Mouse (Mus musculus) embryo, embryonic 11 days (tissue): Measurements from ENCODE around the gene Cenpt.

Source experiments
- DNase-seq: peaks from one replicate; pipeline ENCODE4 v3.0.0-alpha.2; 2015

Cenpt gene

DNA sequence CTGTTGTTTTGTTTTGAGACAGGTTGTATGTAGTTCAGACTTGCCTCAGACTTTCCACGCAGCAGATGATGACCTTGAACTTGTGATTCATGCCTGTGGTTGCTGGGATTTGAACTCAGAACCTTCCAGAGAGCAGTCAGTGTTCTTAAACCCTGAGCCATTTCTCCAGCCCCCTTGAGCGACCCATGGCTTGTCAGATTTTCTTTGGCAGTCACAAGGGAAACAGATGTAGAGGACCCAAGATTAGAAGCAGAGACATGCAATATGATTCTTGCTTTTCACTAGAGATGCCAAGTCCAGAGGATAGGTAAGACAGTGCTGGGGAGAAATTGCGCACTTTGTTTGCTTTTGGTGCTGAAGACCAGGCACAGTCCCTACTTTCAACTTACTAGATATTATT, at the start of gene Cenpt:
Gene Cenpt (minus strand): TSS at position 101 of the 400 bp plus-strand sequence.
- no peak for DNase-seq

DNA sequence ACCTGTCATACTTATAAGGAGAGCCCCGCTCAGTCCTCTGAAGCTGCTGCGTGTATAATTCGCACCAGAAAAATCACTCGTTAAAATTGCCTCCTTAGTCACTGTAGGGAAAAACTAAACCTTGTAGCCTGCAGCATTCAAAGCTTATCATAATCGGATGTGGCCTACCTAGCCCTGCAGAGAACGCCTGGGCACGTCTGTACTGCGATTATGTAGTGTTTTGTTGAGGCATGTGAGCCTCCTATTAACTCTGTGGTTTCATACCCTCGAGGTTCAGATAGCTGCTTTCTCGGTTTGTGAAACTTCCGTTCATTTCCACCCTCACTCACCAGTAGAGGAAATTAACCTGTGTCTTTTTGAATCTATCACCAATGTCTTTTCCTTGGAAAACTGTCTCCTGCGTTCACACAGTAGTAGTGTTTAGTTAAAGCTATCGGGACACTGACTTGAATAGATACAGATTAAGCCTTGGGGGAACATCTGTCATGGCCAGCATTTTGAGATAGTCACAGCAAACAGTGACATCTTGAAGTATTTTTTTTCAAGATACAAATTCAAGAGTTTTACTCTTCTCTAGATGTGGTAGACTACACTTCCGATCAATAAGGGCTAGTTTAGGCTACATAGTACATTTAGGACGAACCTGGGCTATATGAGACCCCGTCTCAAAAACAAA, 48.0 kb upstream of the Cenpt start:
- no peak for DNase-seq

DNA sequence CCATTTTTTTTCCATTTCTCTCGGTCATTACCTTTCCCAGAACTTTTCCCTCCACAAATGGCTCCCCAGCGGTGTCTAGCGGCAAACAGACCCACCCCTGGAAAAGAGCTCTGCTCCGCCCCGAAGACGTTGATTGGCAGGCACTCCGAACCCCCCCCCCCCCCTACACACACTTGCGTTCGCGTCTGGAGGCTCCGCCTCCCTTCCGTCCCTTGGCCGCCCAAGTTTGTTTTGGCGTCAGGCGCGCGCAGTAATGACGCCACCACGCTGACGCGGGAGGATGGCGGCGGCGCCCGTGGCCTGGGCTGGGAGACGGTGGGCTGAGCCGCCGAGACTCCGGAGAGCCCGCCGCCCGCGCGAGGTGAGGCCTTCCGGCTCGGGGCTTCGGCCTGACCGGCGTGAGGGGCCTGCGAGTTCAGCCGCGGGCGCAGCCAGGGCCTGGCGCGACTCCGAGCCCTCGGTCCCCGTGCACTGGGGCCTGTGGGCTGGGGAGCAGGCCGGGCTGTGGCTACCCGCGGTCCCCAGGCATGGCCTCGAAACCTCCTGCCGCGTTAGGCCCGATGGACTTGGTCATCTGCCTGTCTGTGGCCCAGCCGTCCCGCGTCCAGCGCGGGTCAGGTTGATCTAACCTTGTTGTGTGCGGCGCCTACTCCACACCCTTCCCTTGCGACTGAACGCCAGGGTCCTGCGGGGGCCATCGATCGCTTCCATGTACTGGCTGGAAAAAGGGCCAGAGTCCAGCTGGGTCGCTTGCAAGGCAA, 47.3 kb upstream of the Cenpt start, which contains the start of gene Pskh1:
Gene Pskh1 (plus strand): TSS at position 262 of the 761 bp plus-strand sequence.
- DNase-seq, result peak; percentile 96

DNA sequence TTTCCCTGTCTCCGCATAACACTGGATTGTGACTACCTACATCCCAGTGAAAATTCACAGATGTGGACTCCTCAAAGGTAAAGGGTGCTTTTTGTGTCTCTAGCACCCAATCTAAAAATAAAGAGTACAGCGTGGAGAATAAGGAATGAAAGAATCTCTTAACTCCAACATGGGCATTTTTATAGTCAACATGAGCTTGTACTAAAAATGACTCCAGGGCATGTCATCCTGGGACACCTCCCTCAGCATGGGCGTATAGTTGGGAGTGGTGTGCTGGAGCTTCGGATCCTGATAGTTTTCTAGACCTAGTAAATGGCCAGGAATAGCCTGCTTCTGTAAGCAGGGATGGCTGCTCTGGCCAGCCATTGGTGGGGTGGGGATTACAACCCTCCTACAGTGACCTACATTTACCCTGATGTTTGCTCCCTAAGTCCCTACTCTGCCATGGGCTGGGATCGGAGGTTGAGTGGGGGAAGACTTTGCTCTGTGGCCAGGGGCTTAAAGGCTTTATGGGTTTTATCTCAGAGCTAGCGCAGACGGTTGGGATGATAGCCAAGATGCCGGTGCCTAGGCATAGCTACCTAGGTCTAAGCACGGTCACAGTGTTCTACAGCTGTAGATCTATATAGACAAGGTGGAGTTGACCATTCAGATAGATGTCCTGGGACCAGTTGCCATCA, 44.9 kb upstream of the Cenpt start:
- DNase-seq, result no peak

DNA sequence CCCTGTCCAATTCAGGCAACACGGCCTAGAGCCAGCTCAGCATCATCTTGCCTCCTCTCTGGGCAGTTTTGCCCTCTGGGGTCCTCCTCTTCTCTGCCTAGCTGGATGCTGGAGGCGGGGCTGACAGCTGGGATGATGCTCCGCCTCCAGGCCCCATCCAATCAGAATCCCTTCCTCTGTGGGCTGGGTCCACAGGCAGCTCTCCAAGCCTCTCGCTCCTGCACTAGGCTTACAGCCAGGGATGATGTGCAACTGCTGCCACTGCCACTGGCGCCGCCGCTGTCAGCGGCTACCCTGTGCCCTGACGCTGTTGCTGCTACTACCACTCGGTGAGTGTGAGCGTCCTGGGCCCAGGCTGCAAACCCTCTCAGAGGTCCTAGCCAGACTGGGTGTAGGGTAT, 40.3 kb upstream of the Cenpt start, which contains the start of gene Nrn1l:
Gene Nrn1l (plus strand): TSS at position 229 of the 400 bp plus-strand sequence.
- peak; percentile 86 for DNase-seq

DNA sequence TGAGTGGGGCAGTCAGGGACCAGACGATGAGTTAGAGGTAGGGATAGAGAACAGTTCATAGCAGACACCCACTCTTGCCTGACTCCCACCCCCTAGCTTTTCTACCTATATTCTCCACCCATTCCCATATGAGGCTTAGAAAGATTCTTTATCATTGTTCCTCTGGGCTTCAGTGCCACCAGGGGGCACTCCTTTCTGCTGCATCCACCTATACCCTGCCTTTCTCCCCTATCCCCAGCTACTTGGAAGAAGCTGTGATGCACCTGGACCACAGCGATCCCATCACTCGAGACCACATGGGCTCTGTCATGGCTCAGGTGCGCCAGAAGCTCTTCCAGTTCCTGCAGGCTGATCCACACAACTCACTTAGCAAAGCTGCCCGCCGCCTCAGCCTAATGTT, 39.4 kb upstream of the Cenpt start:
- DNase-seq, result peak; percentile 20

DNA sequence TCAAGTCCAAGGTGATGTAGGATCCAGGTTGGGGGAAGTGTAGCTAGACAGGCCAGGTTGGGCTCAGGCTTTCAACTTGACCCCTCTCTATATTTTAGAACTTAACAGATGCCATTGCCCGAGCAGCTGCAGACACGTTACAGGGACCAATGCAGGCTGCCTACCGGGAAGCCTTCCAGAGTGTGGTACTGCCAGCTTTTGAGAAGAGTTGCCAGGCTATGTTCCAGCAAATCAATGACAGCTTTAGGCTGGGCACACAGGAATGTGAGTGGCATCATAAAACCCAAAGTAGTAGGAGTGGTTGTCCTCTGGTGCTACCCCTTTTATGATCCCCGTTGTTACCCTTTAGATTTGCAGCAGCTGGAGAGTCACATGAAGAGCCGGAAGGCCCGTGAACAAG, 37.8 kb upstream of the Cenpt start:
- DNase-seq, result no peak

DNA sequence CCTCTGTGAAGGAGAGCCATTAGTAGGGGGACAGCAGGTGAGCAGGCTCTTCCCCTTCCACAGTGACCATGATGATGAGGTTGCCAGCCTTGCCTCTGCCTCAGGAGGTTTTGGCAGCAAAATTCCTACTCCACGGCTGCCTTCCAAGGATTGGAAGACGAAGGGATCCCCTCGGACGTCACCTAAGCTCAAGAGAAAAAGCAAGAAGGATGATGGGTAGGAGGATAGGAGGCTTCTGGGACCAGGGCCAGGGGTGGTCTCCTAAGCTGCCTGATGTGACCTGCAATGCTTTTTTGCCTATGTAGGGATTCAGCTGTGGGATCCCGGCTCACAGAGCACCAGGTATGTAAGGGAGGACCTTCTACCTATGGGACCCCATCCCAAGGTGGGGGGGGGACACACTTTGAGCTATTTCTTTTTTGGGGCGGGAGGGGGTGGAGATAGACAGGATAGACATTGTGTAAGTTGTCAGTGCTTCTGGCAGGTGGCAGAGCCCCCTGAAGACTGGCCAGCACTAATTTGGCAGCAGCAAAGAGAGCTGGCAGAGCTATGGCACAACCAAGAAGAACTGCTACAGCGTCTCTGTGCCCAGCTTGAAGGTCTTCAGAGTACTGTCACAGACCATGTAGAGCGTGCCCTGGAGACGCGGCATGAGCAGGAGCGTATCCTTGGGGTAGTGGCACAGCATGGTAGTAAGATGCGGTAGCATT, 36.8 kb upstream of the Cenpt start:
- no peak for DNase-seq

DNA sequence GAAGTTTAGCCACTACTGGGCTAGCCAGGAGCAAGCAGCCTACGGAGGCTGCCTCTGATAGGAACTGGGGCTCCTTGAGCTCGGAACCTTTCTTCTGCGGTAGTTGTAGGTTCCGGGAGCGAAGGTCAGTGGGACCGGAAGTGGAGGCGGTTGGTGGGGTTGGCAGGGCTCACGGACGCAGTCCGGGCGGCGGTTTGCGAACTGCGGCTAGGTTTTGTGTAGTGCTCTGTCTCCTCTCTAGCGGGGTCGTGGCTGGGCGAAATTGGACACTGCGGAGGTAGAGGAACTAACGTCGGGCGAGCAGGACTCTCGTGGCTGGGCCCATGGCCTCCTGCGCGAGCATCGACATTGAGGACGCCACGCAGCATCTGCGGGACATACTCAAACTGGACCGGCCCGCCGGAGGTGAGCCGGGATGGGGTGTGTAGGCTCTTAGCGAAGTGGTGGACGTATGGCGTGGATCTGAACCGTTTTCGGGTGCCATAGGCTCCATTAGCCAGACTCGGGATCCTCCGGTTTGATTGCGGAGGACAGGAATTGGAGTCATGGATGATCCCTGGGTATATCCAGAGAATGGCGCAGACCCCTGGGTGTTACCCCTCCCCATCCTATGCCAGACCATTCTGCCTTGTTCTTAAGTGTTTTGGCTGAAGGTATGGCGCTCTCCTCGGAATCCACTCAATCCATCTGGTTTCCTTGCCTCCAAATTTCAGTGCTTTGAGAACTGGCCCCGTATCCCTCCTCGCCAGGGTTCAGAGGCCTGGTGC, 27.9 kb upstream of the Cenpt start, which contains the start of gene Edc4:
Gene Edc4 (plus strand): TSS at position 128 of the 767 bp plus-strand sequence.
- peak; percentile 88 for DNase-seq

DNA sequence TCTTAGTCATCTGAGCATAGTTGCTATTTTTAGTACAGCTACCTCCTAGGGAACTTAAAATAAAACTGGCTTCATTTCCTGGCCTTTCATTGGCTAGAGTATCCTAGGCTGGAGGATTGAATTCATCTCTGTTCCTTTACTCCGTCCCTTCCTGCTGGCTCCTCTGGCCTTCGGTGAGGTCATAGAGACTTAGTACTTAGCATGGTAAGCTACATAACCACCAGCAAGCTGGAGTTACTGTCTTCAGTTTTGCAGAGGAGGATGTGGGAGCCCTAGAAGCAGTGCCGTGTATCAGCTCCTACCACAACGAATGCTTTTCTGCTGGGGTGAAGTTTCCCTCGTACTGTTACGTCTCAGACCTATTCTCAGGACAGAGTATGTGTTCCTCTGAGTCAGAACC, 21.2 kb upstream of the Cenpt start:
- DNase-seq, result no peak

DNA sequence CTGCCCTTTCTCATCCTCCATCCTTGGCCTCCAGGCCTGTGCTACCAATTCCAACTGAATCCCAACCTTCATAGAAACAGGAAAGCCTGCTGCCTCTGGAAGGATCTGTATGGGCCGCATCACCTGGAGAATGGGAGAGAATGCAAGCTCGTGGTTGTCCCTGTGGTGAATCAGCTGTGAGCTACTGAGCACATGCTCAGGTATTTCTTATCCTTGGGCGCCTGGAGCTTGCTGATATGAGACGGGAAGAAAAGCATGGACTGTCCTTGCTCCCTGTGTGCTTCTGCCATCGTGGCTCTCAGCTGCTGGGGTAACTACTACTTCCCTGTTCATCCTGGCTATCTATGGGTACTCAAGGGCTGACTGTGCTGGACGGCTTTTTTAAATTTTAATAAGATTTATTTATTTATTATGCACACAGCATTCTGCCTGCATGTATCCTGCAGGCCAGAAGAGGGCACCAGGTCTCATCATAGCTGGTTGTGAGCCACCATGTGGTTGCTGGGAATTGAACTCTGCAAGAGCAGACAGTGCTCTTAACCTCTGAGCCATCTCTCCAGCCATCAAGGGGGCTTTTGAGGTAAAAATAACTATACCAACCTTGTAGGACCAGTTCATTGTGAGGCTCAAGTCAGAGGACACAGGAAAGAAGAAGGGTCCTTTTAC, 13.4 kb upstream of the Cenpt start:
- no peak for DNase-seq

DNA sequence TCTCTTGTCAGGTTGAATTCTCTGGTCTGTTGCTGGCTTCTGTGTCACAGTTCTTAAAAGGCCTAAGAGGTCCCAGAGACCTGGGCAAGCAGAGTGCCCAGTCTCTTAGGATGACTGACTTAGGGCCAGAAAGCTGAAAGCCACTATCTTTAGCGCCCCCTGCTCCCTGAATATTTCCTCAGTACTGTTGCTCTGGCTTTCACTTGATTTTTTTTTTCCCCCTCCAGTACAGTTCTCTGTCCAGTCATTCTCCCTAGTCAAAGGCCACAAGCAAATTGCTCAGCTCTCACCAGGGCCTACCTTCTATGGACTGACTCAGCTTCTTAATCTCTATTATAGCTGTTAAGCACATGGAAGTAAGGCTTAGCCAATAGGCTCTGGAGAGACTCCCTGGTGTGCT, 8.9 kb upstream of the Cenpt start:
- DNase-seq, result peak; percentile 35

DNA sequence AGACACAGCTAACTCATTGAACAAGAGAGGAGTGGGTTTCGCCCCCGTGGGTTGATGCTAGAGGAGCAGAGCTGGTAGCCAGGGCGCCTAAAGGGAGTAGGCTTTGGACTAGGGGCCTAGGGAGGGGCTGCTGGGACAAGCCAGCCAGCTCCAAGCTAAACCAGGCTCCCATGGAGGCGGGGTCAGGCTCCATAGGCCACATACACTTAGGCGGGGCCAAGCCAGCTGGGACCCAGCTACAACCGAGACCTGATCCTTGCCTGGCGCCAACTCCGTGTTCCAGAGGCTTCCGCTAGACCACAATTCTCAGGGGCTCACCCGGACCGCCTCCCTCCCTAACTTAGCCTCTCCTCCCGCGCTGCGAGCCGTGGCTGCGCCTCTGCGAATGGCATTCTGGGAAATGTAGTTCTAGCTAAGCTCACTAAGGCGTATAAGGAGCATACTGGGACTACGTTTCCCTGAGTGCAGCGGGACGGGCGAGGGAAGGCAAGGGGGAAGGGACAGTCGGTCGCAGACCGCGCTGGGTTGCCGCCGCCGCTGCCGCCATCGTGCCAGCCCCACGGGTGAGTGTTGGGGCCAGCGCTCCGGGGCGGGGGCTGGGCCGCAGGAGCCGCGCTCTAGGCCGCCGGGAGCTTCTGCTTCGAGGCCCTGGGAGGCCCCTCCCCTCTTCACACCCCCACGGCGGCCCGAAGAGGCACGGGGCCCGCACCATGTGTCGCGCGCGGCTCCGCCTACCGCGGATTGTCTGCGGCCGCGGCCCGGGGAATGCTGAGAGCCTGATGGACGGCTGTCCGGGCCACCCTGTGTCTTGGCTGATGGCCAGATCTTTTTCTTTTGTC, 7.3 kb upstream of the Cenpt start, which contains the start of gene Nutf2:
Gene Nutf2 (plus strand): TSS at position 438 of the 839 bp plus-strand sequence.
- DNase-seq, result peak; percentile 99

DNA sequence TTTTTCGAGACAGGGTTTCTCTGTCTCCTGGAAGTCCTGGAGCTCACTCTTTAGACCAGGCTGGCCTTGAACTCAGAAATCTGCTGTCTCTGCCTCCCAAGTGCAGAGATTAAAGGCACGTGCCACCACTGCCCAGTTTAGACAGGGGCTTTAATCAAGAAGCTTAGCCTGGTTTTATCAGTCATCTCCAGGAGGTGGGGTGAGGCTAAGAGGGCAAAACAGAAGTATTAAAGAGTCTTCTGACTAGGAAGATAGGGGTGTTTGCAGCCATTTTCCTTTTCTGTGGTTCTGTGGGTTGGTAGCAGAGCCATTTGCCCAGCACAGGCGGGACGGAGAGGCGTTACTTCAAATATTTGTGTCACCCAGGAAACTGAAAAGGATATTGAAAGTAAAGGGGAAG, 6.2 kb upstream of the Cenpt start:
- DNase-seq, result no peak

DNA sequence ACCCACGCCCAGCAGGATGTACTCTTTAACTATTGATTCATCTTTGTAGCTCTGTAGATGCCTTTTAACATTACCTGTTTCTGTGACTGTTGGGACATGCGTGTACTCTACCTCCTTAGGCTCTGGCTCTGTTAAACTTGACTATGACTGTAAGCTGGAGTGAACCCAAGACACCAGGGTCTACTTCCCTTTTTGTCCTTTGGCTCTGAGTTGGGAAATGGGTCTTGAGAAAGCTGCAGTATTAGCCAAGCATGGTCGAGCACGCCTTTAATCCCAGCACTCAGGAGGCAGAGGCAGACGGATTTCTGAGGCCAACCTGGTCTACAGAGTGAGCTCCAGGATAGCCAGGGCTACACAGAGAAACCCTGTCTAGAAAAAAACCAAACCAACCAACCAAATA, 5.4 kb upstream of the Cenpt start:
- no peak for DNase-seq

DNA sequence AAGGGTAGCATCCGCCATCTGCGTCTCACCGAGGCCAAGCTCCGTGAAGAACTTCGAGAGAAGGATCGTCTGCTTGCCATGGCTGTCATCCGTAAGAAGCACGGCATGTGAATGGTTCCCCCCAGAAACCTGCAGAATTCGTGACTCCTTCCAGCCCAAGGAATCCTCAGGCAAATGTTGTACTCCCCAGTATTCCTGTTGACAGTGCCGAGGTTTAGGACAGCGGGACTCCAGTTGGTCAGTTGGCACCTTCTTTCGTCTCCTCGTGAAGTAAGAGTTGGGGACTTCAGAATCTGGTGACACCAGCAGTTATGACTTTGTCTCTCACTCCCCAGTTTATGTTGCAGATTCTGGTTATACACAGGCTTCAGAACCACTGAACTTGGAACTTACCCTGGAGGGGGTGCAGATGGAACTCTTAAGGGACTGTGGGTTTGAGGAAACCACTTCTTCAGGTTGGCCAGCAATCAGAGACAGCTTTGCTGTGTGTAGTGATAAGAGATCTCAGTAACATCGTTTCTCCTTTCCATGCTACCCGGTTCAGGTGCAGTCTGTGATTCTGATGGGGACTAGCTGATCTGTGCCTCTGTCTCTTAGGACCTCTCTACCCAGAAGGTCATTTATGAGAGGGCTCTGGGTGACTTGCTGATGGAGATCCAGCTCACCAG, 3.2 kb upstream of the Cenpt start:
- no peak for DNase-seq

DNA sequence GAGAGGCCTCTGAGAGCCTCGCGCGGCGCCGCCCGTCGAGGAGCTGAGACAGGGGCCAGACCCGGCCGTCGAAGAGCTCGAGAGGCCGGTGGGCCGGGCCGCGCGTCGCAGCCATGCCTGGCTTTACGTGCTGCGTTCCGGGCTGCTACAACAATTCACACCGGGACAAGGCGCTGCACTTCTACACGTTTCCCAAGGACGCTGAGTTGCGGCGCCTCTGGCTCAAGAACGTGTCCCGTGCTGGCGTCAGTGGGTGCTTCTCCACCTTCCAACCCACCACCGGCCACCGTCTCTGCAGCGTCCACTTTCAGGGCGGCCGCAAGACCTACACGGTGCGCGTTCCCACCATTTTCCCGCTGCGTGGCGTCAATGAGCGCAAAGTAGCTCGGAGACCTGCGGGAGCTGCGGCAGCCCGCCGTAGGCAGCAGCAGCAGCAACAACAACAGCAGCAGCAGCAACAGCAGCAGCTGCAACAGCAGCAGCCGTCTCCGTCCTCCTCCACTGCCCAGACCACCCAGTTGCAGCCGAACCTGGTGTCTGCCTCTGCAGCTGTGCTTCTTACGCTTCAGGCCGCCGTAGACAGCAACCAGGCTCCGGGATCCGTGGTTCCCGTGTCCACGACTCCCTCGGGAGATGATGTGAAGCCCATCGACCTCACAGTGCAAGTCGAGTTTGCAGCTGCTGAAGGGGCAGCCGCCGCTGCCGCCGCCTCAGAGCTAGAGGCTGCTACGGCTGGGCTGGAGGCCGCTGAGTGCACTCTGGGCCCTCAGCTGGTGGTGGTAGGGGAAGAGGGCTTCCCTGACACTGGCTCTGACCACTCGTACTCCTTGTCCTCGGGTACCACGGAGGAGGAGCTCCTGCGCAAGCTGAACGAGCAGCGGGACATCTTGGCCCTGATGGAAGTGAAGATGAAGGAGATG, 2.4 kb upstream of the Cenpt start:
- DNase-seq, result peak; percentile 64

DNA sequence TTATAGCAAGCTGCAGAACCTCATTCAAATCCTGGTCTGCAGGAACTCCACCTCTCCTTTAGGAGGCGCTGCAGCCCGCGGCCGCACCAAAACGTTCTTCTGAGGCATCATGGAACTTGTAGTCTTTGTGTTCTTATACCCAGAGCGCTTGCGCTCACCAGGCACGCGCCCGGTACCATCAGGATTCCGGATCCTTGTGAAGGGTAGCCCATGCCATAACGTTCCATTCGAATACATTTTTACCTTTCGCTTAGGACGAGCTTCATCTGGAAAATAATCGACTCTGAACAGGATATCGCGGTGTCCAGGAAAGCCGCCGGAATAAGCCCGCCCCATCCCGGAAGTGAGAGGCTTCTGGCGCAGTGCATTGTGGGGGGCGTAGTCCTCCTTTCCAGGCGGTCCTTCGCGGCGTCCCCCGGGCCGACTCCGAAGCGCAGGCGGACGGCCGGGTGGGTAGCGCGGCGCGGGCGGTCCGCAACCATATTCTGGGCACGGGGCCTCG, 1.7 kb upstream of the Cenpt start, which contains the start of gene Thap11:
Gene Thap11 (plus strand): TSS at position 418 of the 502 bp plus-strand sequence.
- peak; percentile 96 for DNase-seq

DNA sequence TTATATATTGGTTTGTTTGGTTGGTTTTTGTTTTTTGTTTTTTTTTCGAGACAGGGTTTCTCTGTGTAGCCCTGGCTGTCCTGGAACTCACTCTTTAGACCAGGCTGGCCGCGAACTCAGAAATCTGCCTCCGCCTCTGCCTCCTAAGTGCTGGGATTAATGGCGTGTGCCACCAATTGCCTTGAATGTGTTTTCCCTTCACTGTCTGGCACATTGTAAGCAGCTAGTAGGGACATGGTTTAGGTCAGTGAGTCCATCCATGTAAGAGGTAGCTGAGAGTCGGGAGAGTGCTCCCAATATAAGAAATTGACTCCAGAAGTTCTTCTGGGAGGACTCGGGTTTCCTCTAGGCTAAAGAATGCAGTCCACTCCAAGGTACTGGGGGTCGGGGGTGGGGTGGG, 1.2 kb upstream of the Cenpt start:
- DNase-seq, result no peak
